Mouse (Mus musculus) thymus, postnatal 25 days (tissue): Measurements from ENCODE around the gene Gm8024.
"Not testable (repeated sequence)": the region's sequence is repeated elsewhere in the genome, so short reads cannot be mapped to it uniquely, and the experiment has no call there.

Experiments used
- DNase-seq: peaks from one replicate; pipeline ENCODE4 v3.0.0; 2022

Gene Gm8024

DNA sequence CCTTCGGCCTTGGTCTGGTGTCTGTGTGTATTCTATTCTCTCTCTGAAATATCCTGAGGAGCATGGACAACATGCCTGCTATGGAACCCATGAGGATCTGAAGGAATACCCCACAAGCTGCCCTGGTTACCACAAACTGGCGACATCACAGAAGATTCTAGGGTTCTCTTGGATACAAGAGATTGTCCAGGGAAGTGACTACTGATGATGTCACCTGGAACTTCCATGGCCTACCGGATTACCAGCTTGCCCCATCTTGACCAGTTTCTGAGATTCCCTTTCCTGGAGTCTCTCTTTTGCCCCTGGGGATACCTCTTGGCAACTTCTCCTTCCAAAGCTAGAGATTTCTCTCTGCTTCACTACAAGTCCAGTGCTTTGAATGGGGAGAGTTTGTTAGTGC, at the start of gene Gm8024:
Gene Gm8024, minus strand, starts transcription at position 101 of the 400 bp plus-strand sequence.
- not testable (repeated sequence) for DNase-seq

DNA sequence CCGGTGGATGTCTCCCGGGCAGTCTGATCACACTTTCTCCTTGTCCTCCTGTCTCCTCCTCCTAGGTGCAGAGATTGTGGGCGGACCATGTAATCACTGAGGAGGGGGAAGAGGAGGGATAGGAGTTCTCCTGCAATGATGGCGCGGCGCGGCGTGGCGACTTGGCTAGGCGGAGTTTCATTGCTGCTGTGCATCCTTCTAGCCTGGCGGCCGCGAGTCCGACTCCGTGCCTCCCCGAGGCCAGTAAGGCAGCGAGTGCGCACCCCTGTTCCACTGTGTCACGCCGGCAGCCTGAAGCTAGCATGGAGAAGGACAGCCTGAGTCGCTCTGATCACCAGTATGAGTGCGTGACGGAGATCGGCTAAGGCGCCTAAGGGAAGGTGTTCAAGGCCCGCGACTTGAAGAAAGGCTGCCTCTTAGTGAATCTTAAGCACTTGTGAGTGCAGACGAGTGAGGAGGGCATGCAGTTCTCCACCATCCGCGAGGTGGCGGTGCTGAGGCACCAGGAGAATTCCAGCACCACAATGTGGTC, 19.2 kb upstream of the Gm8024 start:
- not testable (repeated sequence) for DNase-seq

DNA sequence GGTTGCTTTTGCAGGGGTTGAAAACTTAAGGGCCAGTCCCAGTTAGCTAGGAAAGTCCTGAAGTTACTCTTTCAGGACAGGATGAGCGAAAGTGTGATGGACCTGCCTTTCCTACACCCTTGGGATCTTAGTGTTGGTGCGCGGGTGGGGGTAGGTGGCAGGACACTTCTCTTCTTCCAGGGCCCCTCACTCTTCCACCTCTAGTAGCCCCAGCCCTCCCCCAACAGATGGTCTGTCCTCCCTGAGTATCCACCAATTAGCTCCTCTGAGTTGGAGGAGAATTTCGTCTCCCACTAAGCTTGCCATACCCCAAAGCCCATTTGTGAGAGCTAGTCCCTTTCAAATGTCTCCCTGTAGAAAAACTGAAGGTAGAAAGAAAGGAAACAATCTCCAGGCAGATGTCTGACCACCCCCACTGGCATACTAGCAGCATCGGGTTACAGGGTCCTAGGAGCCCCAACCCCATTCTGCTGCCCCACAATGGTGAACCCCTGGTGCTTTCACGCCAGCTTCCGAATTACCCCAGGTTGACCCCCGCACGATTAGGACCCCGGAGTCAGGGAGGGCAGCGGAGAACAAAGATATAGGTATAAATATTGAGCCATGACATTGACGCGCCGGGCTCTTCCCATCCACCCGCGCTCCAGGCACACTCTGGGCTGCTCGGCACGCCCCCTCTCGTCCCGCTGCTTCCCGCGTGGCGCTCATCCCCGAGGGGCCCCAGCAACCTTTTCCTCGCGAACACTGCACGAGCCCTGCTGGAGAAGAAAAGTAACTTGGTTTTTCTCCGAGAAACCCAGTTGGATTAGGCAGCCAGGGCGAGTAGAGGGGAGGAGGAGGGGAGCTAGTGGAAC, 18.5 kb upstream of the Gm8024 start:
- not testable (repeated sequence) for DNase-seq

DNA sequence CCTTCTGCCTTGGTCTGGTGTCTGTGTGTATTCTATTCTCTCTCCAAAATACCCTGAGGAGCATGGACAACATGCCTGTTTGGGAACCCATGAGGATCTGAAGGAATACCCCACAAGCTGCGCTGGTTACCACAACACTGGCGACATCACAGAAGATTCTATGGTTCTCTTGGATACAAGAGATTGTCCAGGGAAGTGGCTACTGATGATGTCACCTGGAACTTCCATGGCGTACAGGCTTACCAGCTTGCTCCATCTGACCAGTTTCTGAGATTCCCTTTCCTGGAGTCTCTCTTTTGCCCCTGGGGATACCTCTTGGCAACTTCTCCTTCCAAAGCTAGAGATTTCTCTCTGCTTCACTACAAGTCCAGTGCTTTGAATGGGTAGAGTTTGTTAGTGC, 21.8 kb downstream of the Gm8024 start, which contains the start of gene Gm8020:
Gene Gm8020, minus strand, starts transcription at position 101 of the 400 bp plus-strand sequence.
- not testable (repeated sequence) for DNase-seq
